Mouse (Mus musculus) neutrophil, adult 5-6 weeks (primary cell): ENCODE data around the gene Gng12. TPM values are rescaled to one million over a fixed set of nuclear protein-coding genes. Genes with fewer than 3 reads are reported as not detected.

ENCODE experiments used
- ATAC-seq: fragments of 151-379, 151-347 bp; 2 replicates; pipeline ENCODE4 v1.8.0; 2017; ENCODE audit warnings: mild to moderate bottlenecking, moderate TSS enrichment; ENCODE audit not compliant: insufficient number of reproducible peaks, poor library complexity, low FRiP score, severe bottlenecking; ENCODE audit errors: extremely low read depth
- total RNA-seq: library from RNA; stranded (forward); fragments of 200-1000 nt; gene quantifications from 2 replicates; pipeline ENCODE4 v1.2.3, GENCODE M21; 2017

Gene Gng12
- total RNA-seq, 1 experiment from 2014 or later = 49.5 TPM

DNA sequence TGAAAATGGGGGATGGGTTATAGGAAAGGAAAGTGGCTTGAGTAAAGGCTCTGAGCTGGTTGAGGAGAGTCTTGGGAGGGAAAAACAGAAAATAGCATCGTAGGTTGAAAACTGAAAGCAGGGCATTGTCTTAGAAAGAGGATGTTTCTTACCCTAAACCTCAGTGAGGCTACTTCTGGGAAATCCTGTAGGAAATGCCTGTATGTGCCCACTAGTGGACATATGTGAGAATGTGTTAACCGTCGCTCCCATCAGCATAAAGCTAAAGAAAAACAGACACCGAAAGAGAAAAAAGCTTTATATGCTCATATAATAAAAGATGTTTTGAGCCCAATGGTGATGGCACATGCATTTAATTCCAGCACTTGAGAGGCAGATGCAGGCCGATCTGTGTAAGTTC lies 163.9 kb downstream of the Gng12 start:
- ATAC-seq = no peak

- peak; percentile 74 for ATAC-seq
Measured at GRCm38 (mm10) chr6:67069219-67069762, 173.1 kb downstream of the Gng12 start.

- peak; percentile 17; the same call in 1 of the 2 replicates for ATAC-seq
Measured at GRCm38 (mm10) chr6:67069800-67070315, 173.7 kb downstream of the Gng12 start.

Other genes starting within 250 kb of the Gng12 start
- gene Vmn1r35, start 210.5 kb upstream of the Gng12 start, total RNA-seq = not detected in 2 replicates
- gene Vmn1r36, start 177.2 kb upstream of the Gng12 start, total RNA-seq = not detected in 2 replicates
- gene Vmn1r37, start 167.0 kb upstream of the Gng12 start, total RNA-seq = not detected in 2 replicates
- not detected in 2 replicates for gene Vmn1r38, start 113.8 kb upstream of the Gng12 start, total RNA-seq
- gene Vmn1r39, start 85.8 kb upstream of the Gng12 start, total RNA-seq = not detected in 2 replicates
- gene Gadd45a, start 141.1 kb downstream of the Gng12 start, total RNA-seq = 179 and 195 TPM in 2 replicates